In genomic region chr4:141213770-141214336, GRCm38 (mm10) we compare ENCODE assay signal across 8 mouse cellular contexts. TPM values are rescaled to one million over a fixed set of nuclear protein-coding genes. Genes with fewer than 3 reads are reported as not detected.
A peak's percentile ranks its signal among the peaks of the same experiment; 100 is the strongest.
DNase-seq lines count a peak whose midpoint lies in the region; ATAC-seq lines count a peak whose summit lies in the region.

Gene Rsg1, plus strand, starts transcription at chr4:141213956.

- peak; percentile 78 for ATAC-seq in hindbrain, embryonic 14.5 days (ENCODE audit: low FRiP score)

- peak within 1 kb of the TSS; percentile 60 for H3K9ac ChIP-seq in hindbrain, embryonic 14.5 days

- H3K4me3 ChIP-seq in hindbrain, embryonic 14.5 days (replicated peaks; ENCODE audit: low read length): peak within 1 kb of the TSS; percentile 51

- WGBS in hindbrain, embryonic 14.5 days: 0% methylated on average over 24 of the region's 24 CpGs

- H3K4me1 ChIP-seq in hindbrain, embryonic 14.5 days (replicated peaks; ENCODE audit: control insufficient read depth, insufficient read depth, low read length): peaks cover 14% of the 10 kb centered on the region

- peak within 1 kb of the TSS; percentile 76 for H3K27ac ChIP-seq in hindbrain, embryonic 14.5 days

- H3K36me3 ChIP-seq in hindbrain, embryonic 14.5 days (replicated peaks; ENCODE audit: control insufficient read depth, insufficient read depth): no peaks in the 10 kb centered on the region

- peak within 1 kb of the TSS; percentile 88 for H3K4me2 ChIP-seq in hindbrain, embryonic 14.5 days (replicated peaks)

- H3K9me3 ChIP-seq in hindbrain, embryonic 14.5 days (ENCODE audit: control insufficient read depth, low read length): no peaks in the 10 kb centered on the region

- peak; percentile 95 for DNase-seq in NIH3T3 (ENCODE audit: low read depth)
- DNase-seq in cerebellum, postnatal 10 days: peak; percentile 98
- peak; percentile 88 to 94 for DNase-seq in frontal cortex, postnatal 14 days (ENCODE audit: low spot score in 2 of 2)
- DNase-seq in hindbrain, embryonic 14.5 days (ENCODE audit: low spot score): peak; percentile 99
- peak; percentile 93 for DNase-seq in layer of hippocampus, postnatal 36 days
- peak; percentile 96 for DNase-seq in lung, postnatal 36 days
- DNase-seq in retina, postnatal 1 day: peak; percentile 96
- peak; percentile 91 to 92 for DNase-seq in urinary bladder, adult 18-20 months (ENCODE audit: low spot score in 2 of 2)

- H3K27me3 ChIP-seq in hindbrain, embryonic 14.5 days (ENCODE audit: control insufficient read depth, insufficient read depth, low read length): no peaks in the 10 kb centered on the region

RNA-seq across cellular contexts. Expression of gene Rsg1, which starts in this region (rescaled TPM):
- 6.0 and 7.6 TPM in 2 replicates for polyA plus RNA-seq in hindbrain, embryonic 14.5 days (2014; fragmentation: Nextera tagmentation; extraction: Ambion mirVana)
- total RNA-seq in layer of hippocampus, postnatal 36 days (2021): 1 to 10 TPM; 2.7 to 4.1 TPM

Comparison
In these comparisons a context has a peak if more than half of its experiments do, and no peak if none do; other contexts are left out.
1. Peak in every context shown above with its lines: DNase-seq, ATAC-seq, H3K4me3 ChIP-seq and H3K27ac ChIP-seq.